Mouse (Mus musculus) forebrain, embryonic 14.5 days (tissue): ENCODE results near the gene Rnf10. TPM values are rescaled to one million over a fixed set of nuclear protein-coding genes. Genes with fewer than 3 reads are reported as not detected.

Source experiments
- ATAC-seq: fragments of 200-750 bp; cut with Nextera tagmentation; 2 replicates; pipeline ENCODE4 v1.8.0; 2017; ENCODE audit warnings: mild to moderate bottlenecking, moderate library complexity
- DNase-seq: peaks from one replicate; pipeline ENCODE4 v3.0.0-alpha.2; 2015; ENCODE audit warnings: low spot score
- H3K27ac ChIP-seq: fragments of 300-500 bp; sonication (generic); 2 replicates; pipeline ENCODE4 v1.5.1; 2014; ENCODE audit warnings: low read depth, mild to moderate bottlenecking, control low read depth, low read length, moderate library complexity
- H3K27me3 ChIP-seq: fragments of 300-500 bp; sonication (generic); replicated peaks from 2 replicates; pipeline ENCODE4 v1.6.1; 2014; ENCODE audit warnings: low read length, control low read depth, mixed read lengths; ENCODE audit not compliant: control insufficient read depth, insufficient read depth
- H3K36me3 ChIP-seq: fragments of 300-500 bp; sonication (generic); 2 replicates; pipeline ENCODE4 v1.6.1; 2014; ENCODE audit warnings: low read length, control low read depth; ENCODE audit not compliant: control insufficient read depth, insufficient read depth
- H3K4me1 ChIP-seq: fragments of 300-500 bp; sonication (generic); 2 replicates; pipeline ENCODE4 v1.6.1; 2014; ENCODE audit warnings: antibody characterized with exemption, low read length, control low read depth; ENCODE audit not compliant: control insufficient read depth, insufficient read depth
- H3K4me2 ChIP-seq: fragments of 300-500 bp; sonication (generic); 2 replicates; pipeline ENCODE4 v1.6.1; 2014; ENCODE audit warnings: mild to moderate bottlenecking, control low read depth, low read length
- H3K4me3 ChIP-seq: fragments of 300-500 bp; sonication (generic); 2 replicates; pipeline ENCODE4 v1.5.1; 2014; ENCODE audit warnings: low read depth, low read length, control low read depth
- H3K9ac ChIP-seq: fragments of 300-500 bp; sonication (generic); 2 replicates; pipeline ENCODE4 v1.6.1; 2014; ENCODE audit warnings: mild to moderate bottlenecking, low read length, control low read depth, moderate library complexity
- H3K9me3 ChIP-seq: fragments of 300-500 bp; sonication (generic); replicated peaks from 2 replicates; pipeline ENCODE4 v1.6.1; 2016; ENCODE audit warnings: low read length, control low read depth, mixed read lengths; ENCODE audit not compliant: control insufficient read depth
- WGBS: fragments of 180-500 bp; shearing (Covaris S2); extraction: QIAGEN DNeasy Blood & Tissue Kit; methylation state at CpG from one replicate; pipeline ENCODE4 v1.1.7; 2014; 5-methylcytosine and 5-hydroxymethylcytosine counted together
- polyA plus RNA-seq: library from polyadenylated mRNA; unstranded; fragments of >200 nt; fragmentation: Nextera tagmentation; extraction: Ambion mirVana; gene quantifications from 2 replicates; pipeline ENCODE4 v1.2.1, GENCODE M21; 2014

Rnf10 gene
- polyA plus RNA-seq, 1 experiment from 2014 or later = 64.3 TPM

DNA sequence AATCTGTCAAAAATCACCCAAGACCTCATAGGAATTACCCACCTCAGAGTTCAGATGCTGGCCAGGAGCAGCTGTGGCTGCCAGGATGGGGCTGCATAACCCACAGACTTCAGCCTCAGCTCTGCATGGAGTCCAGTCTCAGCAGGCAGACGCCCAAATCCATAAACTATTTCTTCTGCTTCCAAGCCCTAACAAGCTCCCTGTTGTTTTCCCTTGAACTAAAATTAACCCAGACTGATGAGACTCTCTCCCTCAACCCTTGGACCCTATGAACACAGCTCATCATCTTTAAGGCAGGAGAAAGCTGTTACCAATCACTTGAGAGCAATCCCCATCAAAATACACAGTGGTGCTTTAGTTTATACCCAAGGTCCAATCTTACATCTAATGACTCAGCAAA, 17.2 kb downstream of the Rnf10 start:
- peaks cover 70% of the 10 kb centered on the region for H3K36me3 ChIP-seq
- H3K27me3 ChIP-seq = no peaks in the 10 kb centered on the region
- no peaks in the 10 kb centered on the region for H3K4me1 ChIP-seq
- WGBS = 87% methylated on average over 1 of the region's 1 CpGs
- no peak overlapping the region for H3K9ac ChIP-seq
- no peak overlapping the region for H3K27ac ChIP-seq
- ATAC-seq (no peak), DNase-seq (no peak)
- no peak overlapping the region for H3K4me3 ChIP-seq
- no peaks in the 10 kb centered on the region for H3K9me3 ChIP-seq
- no peak overlapping the region for H3K4me2 ChIP-seq

DNA sequence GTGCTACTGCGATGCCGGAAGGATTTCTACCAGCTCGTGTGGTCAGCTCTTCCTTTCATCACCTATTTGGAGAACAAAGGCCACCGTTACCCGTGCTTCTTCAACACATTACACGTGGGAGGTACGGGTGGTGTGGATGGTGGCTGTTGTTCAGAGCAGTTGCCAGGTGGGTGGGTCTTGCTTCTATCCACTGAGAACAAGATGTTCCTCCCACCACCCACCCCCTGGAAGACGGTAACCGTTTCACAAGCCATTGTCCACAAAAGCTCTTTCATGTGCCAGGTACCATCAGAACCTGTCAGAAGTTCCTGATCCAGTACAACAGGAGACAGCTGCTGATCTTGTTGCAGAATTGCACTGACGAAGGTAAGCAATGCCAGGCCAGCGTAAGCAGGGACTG, 32.5 kb downstream of the Rnf10 start:
- peaks cover 12% of the 10 kb centered on the region for H3K4me1 ChIP-seq
- no peak overlapping the region for H3K4me2 ChIP-seq
- ATAC-seq (no peak), DNase-seq (no peak)
- no peaks in the 10 kb centered on the region for H3K9me3 ChIP-seq
- no peak overlapping the region for H3K27ac ChIP-seq
- no peaks in the 10 kb centered on the region for H3K27me3 ChIP-seq
- H3K36me3 ChIP-seq = peaks cover 59% of the 10 kb centered on the region
- 81% methylated on average over 11 of the region's 11 CpGs for WGBS
- H3K9ac ChIP-seq = no peak overlapping the region
- no peak overlapping the region for H3K4me3 ChIP-seq

DNA sequence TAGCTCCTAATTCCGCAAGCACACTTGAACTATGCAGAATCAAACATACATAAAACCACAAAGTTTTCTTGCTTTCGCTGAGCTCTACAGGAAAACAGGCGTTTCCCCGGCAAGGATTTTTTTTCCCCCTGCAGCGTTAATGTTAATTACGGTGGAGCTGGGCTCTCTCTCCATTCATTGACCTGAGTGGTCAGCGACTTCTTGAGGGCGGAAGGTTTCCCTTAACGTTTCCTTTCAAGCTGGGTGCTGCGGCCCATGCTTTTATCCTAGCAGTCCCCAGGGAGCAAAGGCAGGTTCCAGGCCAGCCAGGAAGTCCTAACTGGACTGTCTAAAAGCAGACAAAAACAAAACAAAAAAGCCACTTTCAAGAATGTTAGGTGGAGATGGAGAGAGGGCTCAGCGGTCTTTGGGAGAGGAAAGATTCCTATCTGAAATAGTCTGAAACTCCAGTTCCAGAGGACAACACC, 33.9 kb downstream of the Rnf10 start:
- no peaks in the 10 kb centered on the region for H3K27me3 ChIP-seq
- H3K4me2 ChIP-seq = peak overlapping the region; percentile 95
- no peaks in the 10 kb centered on the region for H3K9me3 ChIP-seq
- peak overlapping the region; percentile 84 for H3K4me3 ChIP-seq
- peak overlapping the region; percentile 84 for H3K9ac ChIP-seq
- peaks cover 12% of the 10 kb centered on the region for H3K4me1 ChIP-seq
- ATAC-seq (no peak), DNase-seq (no peak)
- 4% methylated on average over 11 of the region's 11 CpGs for WGBS
- no peak overlapping the region for H3K27ac ChIP-seq
- peaks cover 45% of the 10 kb centered on the region for H3K36me3 ChIP-seq

DNA sequence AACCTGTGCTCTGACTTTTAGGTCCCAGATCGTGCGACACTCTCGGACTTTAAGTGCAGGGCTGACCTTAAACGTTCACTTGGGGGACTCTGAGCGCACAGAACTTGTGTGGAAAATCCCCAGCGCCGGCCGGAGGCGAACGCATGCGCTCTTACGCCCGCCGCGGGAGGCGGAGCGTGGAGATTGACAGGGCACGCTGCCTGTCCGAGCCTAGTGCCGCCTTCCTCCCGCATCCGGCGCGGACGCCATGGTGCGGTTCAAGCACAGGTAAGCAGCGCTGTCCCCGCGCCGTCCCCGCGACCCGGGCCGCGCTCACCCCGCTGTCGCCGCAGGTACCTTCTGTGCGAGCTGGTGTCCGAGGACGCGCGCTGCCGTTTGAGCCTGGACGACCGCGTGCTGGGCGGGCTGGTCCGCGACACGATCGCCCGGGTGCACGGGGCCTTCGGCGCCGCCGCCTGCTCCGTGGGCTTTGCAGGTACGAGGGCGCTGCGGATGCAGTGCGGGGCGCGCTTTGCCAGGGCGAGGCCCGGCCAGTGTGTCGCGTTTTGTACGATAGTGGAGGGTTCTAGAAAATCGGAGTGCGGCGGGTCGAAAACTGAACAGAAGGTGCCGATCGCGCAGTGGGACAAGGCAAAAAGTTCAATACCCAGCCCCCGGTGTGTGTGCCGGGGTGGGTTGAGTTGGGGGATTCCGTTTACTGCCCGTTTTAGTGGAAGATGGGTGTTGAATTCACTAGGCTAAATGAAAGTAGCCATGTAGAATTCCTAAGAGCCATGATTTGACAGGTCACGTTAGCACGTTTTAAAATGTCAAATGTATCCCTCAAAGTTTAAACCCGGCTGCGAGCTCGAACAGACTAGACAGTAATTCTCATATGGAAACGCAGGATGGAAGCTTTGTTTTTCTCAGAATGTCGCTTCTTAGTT, 34.6 kb downstream of the Rnf10 start:
- WGBS = under 1% methylated on average over 87 of the region's 88 CpGs
- H3K4me1 ChIP-seq = peaks cover 12% of the 10 kb centered on the region
- H3K9ac ChIP-seq = peak overlapping the region; percentile 84
- H3K27me3 ChIP-seq = no peaks in the 10 kb centered on the region
- no peaks in the 10 kb centered on the region for H3K9me3 ChIP-seq
- H3K4me3 ChIP-seq = peak overlapping the region; percentile 84
- H3K4me2 ChIP-seq = peak overlapping the region; percentile 95
- DNase-seq = peak; percentile 93
- H3K27ac ChIP-seq = peak overlapping the region; percentile 36; the same call in 1 of the 2 replicates
- H3K36me3 ChIP-seq = peaks cover 38% of the 10 kb centered on the region
- ATAC-seq = peak; percentile 79

DNA sequence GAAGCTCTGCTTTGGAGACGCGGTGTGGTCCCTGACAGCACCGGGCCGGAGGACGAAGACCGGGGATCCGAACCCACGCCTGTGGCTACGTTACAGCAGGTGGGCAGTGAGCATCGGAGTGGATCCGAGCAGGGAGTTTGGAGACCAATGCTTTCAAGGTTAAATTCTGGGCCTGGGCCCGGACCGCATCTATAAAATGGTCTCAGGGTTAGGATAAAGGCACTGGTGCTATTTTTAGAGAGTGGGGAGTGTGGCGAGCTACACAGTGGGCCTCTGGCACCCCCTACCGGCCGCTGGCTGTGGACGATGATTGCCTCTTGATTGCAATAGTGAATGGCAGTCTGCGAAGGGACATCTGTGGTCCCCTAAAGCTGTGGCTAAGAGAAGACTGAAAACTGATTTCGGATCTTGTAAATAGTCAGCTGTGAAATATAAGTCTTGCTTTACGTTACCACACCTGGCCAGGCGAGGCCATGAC, 36.9 kb downstream of the Rnf10 start, which contains the start of gene Pop5:
TSS of gene Pop5 (plus strand) at position 51 of the 478 bp plus-strand sequence.
- DNase-seq (peak; percentile 94), ATAC-seq (peak; percentile 82)
- H3K9me3 ChIP-seq = no peaks in the 10 kb centered on the region
- peaks cover 16% of the 10 kb centered on the region for H3K36me3 ChIP-seq
- no peaks in the 10 kb centered on the region for H3K27me3 ChIP-seq
- H3K9ac ChIP-seq = peak within 1 kb of the TSS; percentile 66
- H3K4me2 ChIP-seq = peak within 1 kb of the TSS; percentile 73
- H3K4me3 ChIP-seq = peak within 1 kb of the TSS; percentile 40
- under 1% methylated on average over 21 of the region's 21 CpGs for WGBS
- peaks cover 12% of the 10 kb centered on the region for H3K4me1 ChIP-seq
- peak within 1 kb of the TSS; percentile 63; the same call in 1 of the 2 replicates for H3K27ac ChIP-seq

DNA sequence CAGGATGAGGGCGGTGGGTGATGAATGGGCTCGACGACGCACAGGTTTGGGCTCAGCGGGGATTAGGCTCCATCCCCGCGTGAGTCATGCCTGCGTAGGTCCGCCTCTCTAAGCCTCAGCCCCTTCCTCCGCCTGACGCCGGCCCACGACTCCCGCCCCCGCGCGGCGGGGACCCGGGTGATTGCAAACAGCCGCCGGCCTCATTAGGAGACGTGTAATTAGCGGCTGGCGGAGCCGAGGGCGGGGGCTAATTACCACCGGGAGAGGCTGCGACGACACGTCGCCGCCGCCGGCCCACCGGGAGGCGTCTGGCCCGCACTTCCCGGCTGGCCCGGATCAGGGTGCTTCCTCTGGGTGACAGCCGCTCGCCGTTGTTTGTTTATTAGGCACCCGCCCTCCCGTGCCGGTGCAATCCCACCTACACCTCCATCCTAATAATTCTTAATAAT, 37.4 kb downstream of the Rnf10 start:
- ATAC-seq = peak; percentile 59
- Histone ChIP-seq H3K36me3 (peaks cover 11% of the 10 kb centered on the region), H3K4me3 (peak overlapping the region; percentile 40), H3K9ac (peak overlapping the region; percentile 66), H3K27me3 (no peaks in the 10 kb centered on the region), H3K27ac (peak overlapping the region; percentile 63; the same call in 1 of the 2 replicates), H3K4me1 (peaks cover 12% of the 10 kb centered on the region), H3K9me3 (no peaks in the 10 kb centered on the region), H3K4me2 (peak overlapping the region; percentile 73)
- DNase-seq = peak; percentile 73
- WGBS = under 1% methylated on average over 44 of the region's 45 CpGs

DNA sequence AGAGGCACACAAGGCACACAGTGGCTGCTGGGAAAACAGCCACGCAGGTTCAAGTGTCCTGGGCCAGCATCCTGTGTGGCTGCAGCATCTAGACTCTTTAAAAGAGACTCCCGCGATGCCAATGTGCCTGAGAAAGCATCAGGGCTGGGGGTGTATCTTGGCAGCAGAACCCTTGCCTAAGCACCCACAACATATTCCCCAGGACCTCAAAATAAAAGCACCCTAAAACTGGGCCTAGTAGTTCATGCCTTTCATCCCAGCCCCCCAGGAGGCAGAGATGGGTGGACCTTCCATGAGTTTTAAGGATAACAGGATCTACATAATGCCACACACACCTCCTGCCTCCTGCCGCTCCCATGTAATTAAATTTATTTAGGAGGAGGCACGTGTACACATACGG, 38.2 kb downstream of the Rnf10 start:
- Histone ChIP-seq H3K4me3 (no peak overlapping the region), H3K4me2 (no peak overlapping the region), H3K36me3 (peaks cover 3% of the 10 kb centered on the region; the same call in 1 of the 2 replicates), H3K4me1 (peaks cover 12% of the 10 kb centered on the region), H3K9me3 (no peaks in the 10 kb centered on the region), H3K9ac (no peak overlapping the region), H3K27ac (no peak overlapping the region), H3K27me3 (no peaks in the 10 kb centered on the region)
- DNase-seq (no peak), ATAC-seq (no peak)
- 42% methylated on average over 6 of the region's 6 CpGs for whole genome bisulfite sequencing

DNA sequence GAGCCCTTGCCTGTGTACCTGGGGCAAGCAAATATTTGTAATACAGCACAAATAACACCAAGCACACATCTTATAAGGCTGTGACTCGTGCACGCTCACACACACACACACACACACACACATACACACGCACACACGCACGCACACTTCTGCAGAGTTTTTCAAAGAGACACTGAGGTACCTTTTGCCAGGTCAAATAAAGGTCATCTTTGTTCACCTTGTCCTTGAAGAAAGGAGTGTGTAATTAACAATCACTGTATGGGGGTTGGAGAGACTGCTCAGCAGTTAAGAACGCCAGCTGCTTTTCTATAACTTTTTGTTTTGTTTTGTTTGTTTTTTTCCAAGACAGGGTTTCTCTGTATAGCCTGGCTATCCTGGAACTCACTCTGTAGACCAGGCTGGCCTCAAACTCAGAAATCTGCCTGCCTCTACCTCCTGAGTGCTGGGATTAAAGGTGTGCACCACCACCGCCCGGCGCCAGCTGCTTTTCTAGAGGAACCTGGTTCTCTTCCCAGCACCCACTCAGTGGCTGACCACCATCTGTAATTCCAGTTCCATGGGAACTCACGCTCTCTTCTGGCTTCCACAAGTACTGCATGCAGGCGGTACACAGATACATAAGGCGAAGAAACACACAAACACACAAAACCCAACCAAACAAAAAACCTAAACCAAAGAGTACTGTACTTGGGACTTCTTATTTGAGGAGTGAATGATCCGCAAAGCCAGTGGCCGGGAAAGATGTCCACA, 39.5 kb downstream of the Rnf10 start:
- 90% methylated on average over 14 of the region's 14 CpGs for WGBS
- no peak overlapping the region for H3K4me2 ChIP-seq

More for the DNA sequence above, 39.5 kb downstream of the Rnf10 start:
- Histone ChIP-seq H3K27ac (no peak overlapping the region), H3K4me1 (peaks cover 2% of the 10 kb centered on the region), H3K4me3 (no peak overlapping the region), H3K36me3 (no peaks in the 10 kb centered on the region), H3K9ac (no peak overlapping the region), H3K27me3 (no peaks in the 10 kb centered on the region), H3K9me3 (no peaks in the 10 kb centered on the region)
- DNase-seq (no peak), ATAC-seq (no peak)
